Mouse (Mus musculus): ENCODE measurements around the gene Sec14l2.
"Not testable (repeated sequence)": the region's sequence is repeated elsewhere in the genome, so short reads cannot be mapped to it uniquely, and the experiment has no call there.

The Sec14l2 gene

GRCm38 (mm10) chr11:4128461-4128860 lies 5.2 kb upstream of the Sec14l2 start:
- not testable (repeated sequence) for DNase-seq

- DNase-seq: no peak
Observed at GRCm38 (mm10) chr11:4127059-4127458, 3.8 kb upstream of the Sec14l2 start.

- peak; percentile 60 to 67 for DNase-seq
Observed at GRCm38 (mm10) chr11:4123922-4124321, 707 bp upstream of the Sec14l2 start.

- peak; percentile 31 to 56 for DNase-seq
Observed at GRCm38 (mm10) chr11:4122226-4122625, 989 bp downstream of the Sec14l2 start.

DNA sequence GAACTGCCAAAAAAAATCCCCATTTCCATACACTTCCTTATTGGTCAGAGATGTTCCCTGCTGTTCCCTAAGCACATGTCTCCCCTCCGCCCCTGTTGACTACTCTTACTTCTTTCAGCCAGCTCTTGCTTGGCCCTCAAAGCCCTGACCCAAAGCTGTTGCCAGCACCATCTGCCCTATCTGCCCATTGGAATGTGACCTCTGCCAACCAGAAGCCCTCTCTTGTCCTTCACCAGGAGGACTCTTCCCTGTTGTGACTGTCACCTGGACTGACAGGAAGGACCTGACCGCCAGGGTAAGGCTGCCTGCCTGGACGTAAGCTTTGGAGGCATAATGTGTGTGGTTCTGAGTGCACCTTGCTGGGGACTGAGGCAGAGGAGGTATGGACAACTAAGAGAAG lies 1.5 kb downstream of the Sec14l2 start:
- no peak for DNase-seq

DNA sequence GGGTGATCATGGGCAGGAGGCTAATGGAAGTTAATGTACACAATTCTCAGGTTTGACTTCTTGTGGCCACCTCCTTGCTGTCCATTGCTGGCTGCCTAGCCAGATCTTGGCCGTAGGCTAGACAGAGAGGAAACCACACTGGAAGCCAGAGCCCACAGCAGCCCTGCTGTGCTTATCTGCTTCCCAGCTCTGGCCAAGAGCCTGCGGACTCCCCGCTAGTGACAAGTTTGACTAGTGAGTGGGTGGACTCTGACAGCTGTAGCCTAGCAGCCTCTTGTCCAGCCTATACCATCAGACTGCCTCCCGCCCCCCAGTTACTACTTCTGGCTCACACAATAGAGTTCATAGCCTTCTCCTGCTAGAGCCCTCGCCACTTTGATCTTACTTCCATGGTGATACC lies 3.6 kb downstream of the Sec14l2 start:
- no peak for DNase-seq

- peak; percentile 86 to 91 for DNase-seq
Observed at GRCm38 (mm10) chr11:4118081-4118921, 4.9 kb downstream of the Sec14l2 start.

DNA sequence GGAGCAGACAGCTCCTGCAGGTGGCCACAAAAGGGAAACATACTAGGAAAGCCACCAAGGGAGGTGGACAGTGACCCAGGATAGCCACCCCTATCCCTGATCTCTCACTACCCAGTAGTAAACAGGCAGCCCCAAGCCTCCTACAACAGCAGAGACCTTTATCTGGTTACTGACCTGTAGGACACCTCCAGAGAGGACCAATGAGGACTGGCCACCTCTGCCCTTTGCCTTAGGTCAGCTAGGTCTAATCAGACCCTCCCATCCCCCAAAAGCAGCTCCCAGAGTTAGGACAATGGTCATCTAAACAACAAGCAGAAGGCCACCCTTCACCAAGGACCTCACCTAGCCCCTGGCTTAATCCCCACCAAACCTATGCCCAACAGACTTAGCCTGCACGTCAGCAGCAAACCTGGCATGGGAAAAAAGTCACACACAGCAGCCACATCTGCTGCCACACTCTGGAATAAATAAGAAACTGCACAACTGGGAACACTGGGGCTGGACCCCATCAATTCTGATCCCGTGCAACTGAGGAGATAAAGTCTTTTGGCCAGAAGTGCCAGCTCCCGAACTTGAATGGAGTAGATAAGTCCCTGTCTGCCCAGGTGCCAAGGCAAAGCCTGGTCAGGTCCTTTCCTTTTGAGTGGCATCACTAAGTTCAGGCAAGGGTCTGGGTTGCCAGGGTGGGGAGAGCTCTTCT lies 5.7 kb downstream of the Sec14l2 start:
- DNase-seq: no peak

DNA sequence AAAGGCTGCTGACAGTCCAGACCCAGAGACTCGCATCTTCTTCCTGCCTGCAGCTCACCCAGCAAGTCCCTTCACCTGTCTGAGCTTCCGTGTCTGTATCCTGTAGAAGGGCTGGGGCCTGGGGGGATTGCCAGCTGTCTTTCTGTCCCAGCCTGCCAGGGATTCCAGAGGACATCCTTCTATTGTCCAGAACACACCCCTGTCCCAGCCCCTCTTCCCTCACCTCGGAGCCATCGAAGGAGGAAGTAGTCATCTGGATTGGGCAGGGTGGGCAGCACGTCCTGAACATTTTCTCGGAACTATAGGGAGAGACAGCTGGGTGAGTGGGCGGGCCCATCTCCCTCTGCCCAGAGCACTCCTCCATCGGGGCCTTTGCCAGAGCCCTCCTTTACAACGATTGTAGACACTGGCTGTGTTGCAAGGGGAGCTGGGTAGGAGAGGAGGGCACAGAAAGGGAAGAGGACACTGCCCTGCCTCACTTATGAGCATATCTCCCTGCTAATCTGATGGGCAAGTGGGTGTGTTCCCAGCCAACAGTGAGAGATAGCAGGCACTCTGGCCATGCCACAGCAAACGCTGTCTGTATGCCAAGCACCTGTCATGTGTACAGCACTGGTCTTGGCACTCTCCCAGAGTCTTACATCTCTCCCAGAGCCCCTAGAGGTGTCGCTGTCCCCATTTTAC lies 6.6 kb downstream of the Sec14l2 start:
- DNase-seq: no peak

DNA sequence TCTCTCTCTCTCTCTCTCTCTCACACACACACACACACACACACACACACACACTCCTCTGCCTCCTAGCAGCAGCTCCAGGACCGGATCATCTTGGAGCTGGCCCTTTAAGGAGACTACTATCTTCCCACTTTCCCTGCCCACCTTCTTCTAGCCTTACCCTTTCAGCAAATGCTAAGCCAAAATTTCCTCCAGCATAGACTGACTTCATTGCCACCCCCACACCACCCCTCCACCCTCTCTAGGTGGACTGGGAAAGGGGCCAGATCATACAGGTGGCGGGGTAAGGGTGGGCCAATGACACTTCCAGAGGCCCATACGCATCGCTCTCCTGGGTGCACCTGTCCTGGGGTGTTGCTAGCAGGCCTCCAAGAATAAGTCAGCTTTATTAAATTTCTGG lies 7.8 kb downstream of the Sec14l2 start:
- DNase-seq: no peak

DNA sequence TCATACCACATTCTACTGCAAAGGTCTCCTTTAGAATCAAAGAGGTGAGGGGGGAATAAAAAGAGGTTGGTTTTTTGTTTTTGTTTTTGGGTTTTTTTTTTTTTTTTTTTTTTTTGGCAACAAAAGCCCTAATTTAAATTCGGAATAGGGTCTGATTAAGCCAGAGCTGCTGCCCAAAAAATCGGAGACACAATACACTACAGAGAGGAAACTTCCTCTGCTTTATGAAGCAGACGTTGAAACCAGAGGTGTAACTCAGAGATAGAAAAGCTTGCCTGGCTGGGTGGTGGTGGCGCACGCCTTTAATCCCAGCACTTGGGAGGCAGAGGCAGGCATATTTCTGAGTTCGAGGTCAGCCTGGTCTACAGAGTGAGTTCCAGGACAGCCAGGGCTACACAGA lies 8.7 kb downstream of the Sec14l2 start:
- not testable (repeated sequence) for DNase-seq

- no peak for DNase-seq
Observed at GRCm38 (mm10) chr11:4113970-4114369, 9.2 kb downstream of the Sec14l2 start.

- DNase-seq: no peak
Observed at GRCm38 (mm10) chr11:4113496-4113895, 9.7 kb downstream of the Sec14l2 start.

DNA sequence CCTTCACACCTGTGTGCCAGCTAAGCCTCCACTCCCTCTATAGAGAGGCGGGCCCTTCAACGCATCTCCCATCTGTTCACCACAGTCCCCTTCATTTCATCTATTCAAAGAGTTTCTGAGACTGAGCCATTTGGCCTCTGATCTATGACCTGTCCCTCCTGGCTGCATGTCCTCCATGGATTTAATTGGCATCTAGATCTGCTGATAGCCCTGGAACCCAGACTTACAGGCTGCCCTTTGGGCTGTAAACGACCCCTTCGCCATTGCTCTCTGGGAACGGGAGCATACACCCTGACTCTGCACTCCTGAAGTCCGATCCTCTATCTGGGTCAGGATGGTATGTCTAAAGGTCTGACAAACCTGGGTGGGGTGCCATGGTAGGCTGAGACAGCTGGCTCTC lies 10.4 kb downstream of the Sec14l2 start:
- DNase-seq: no peak

DNA sequence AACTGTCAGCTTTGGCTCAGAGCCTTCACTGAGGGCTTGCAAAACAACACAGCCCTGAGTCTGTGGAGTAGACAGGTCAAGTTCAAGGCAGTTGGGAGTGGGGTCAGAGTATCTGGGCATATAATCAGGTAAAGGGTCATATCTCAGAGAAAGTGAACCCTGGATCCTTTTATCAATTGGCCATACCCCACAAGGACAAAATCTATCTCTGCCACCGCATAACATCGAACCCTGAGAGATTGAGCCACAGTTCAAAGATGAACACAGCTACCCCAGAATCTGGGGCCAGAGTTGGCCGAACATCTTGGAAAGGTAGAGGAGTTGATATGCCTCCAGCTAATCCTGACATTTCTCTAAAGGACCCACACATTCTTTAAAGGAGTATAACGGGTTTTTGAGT lies 11.2 kb downstream of the Sec14l2 start:
- DNase-seq: no peak

DNA sequence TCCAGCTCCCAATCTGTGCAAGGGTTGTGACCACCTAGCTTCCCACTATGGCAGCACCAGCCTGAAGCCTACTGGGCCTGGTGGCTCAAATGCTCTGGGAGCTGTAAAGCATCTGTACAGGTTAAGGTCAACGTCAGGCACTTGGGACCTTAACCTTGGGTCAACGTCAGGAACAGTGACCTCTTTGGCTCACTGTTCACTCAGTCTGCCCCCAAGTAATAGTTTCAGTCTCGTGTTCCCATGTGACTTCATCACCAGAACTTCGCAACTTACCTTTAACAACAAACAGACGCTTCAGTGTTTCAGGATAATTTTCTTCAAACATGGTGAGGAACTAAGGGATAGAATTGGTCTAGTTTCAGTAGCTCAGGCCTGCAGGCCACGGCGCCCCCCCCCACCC lies 14.5 kb downstream of the Sec14l2 start:
- no peak for DNase-seq

- not testable (repeated sequence) for DNase-seq
Observed at GRCm38 (mm10) chr11:4107901-4108300, 15.3 kb downstream of the Sec14l2 start.

GRCm38 (mm10) chr11:4105444-4105843 lies 17.8 kb downstream of the Sec14l2 start:
- no peak for DNase-seq

- no peak for DNase-seq
Observed at GRCm38 (mm10) chr11:4104989-4105388, 18.2 kb downstream of the Sec14l2 start.

DNA sequence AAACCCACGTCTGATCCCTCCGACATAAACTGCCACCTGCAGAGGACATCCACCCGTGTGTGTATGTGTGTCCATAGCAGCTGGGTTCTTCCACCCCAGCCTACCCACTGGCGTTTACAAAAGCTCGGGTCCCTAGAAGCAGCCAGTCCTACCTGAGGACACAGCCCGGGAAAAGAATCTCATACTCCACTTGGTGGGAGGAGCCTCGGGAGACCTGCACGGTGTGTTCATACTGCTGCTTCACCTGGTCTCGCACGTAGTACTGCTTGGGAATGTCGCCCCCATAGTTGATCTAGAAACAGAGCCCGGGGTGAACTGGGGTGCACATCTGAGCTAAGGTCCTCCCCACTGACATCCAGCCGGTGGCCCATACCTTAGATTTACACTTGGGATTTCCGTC lies 19.7 kb downstream of the Sec14l2 start:
- DNase-seq: no peak

GRCm38 (mm10) chr11:4101851-4102250 lies 21.4 kb downstream of the Sec14l2 start:
- DNase-seq: no peak

GRCm38 (mm10) chr11:4099447-4099846 lies 23.8 kb downstream of the Sec14l2 start:
- no peak for DNase-seq

GRCm38 (mm10) chr11:4098816-4099215 lies 24.4 kb downstream of the Sec14l2 start:
- DNase-seq: no peak

- DNase-seq: no peak
Observed at GRCm38 (mm10) chr11:4098120-4098519, 25.1 kb downstream of the Sec14l2 start.
